Mouse (Mus musculus) yolk sac, embryonic 10.5 days (tissue): ENCODE data around the gene Ak4.

ENCODE experiments used
- DNase-seq: peaks from one replicate; pipeline ENCODE4 v3.0.0-alpha.2; 2017; ENCODE audit warnings: low spot score

The Ak4 gene

GRCm38 (mm10) chr4:101511768-101512521 is 92.9 kb downstream of the Ak4 start:
- no peak for DNase-seq

- no peak for DNase-seq
These were observed 94.2 kb downstream of the Ak4 start for GRCm38 (mm10) chr4:101513251-101513650.

- DNase-seq, result no peak
These were observed 96.8 kb downstream of the Ak4 start for GRCm38 (mm10) chr4:101515853-101516252.
